Mouse (Mus musculus) left cerebral cortex, postnatal 14 days (tissue): Measurements from ENCODE around the gene Tnfrsf21. TPM values are rescaled to one million over a fixed set of nuclear protein-coding genes. Genes with fewer than 3 reads are reported as not detected.

ENCODE experiments used
- DNase-seq, 2 experiments: peaks; one replicate each; pipeline ENCODE4 v3.0.0; 2021 to 2022; ENCODE audit warnings: low spot score in 2 of 2, mixed read lengths in 1 of 2
- intact Hi-C: fragments of 180-260 bp; cut with DNase I; formaldehyde crosslinking; loops from one replicate; pipeline ENCODE4 v1.15.1; 2025
- total RNA-seq, 2 experiments: library from RNA; stranded (reverse); gene quantifications; 2 replicates each; pipeline ENCODE4 v1.2.3; 2021

Tnfrsf21 gene
- total RNA-seq, 2 experiments from 2014 or later: 75.4 to 79.0 TPM

DNA sequence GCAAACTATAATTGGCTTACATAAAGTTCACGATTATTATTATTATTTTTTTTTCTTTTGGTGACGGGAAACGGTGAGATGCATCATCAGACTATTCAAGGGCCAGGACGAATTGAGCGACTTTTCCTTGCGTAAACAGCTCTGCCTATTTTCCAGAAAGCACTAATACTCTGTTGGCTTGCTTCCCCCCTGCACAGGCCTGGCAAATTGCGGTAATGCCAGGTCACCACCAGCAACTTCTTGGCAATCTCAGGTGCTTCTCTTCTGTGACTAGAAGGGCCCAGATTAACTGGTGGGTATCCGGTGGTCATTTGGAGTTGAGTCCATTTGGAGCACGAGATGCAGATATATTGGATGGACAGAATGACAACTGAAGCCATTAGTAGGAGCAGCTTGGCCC is 5.7 kb downstream of the Tnfrsf21 start:
- no peak for DNase-seq
- intact Hi-C loops: no loop called here

DNA sequence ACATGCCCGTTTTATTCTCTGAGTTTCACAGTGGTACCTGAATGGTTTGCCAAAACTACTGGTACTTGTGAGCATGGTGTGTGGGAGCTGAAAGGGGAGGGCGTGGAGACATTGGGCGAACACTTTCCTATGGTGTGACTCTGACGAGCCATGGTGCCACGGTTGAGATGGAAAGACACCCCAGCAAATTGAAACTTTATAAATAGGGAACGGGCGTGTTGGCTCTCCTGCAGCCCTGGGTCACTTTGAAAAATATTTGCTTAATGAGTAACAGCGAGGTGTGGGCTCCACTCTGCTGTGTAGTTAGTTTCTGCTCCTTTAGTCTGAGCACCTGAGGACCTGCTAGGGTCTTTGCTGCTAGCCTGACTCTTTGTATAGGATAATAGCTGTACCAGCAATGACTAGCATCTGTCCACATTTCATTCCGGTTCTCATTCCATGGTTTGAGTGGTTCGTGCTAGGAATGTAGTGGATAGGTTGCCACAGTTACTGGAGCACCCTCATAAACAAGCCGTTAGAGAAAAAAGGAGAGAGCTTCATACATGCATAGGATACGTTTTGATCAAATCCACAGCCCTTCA is 7.4 kb downstream of the Tnfrsf21 start:
- intact Hi-C loops: no loop called here
- DNase-seq: no peak

DNA sequence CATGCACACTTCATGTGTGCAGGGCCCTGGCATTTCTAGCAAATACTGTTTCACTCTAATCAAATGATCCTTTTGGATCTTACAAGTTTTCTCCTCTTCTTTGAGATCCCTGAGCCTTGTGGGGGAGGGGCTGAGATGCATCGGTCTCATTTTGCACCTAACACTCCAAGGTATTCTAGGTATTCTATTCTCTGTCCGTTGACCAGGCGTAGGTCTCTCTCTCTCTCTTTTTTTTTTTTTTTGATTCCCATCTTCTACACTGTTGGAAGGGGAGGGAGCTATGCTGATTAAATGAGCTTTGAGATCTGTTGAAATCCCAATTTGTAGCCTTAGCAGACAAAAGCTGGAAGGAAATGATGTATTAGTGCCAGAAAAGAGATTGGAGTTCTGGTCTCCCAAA is 8.2 kb downstream of the Tnfrsf21 start:
- intact Hi-C loops: no loop called here
- no peak for DNase-seq

DNA sequence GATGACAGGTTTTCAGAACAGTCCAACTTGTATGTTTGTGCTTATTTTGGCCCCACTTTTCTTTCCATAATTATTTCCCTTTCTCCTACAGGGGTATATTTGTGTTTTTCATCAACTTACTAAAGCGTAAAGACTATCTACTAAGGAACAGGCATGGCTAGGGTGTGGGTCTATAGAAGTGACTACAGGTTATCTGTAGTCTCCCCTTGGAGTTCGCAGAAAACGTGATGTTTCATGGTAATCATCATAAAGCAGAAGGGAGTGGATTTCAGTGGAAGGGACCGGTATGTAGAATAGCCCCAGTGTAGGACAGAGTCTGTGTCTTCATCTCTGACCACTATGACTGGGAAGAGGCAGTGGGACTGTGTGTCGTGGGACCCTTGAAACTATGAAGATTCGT is 8.7 kb downstream of the Tnfrsf21 start:
- intact Hi-C loops: no loop called here
- no peak for DNase-seq

DNA sequence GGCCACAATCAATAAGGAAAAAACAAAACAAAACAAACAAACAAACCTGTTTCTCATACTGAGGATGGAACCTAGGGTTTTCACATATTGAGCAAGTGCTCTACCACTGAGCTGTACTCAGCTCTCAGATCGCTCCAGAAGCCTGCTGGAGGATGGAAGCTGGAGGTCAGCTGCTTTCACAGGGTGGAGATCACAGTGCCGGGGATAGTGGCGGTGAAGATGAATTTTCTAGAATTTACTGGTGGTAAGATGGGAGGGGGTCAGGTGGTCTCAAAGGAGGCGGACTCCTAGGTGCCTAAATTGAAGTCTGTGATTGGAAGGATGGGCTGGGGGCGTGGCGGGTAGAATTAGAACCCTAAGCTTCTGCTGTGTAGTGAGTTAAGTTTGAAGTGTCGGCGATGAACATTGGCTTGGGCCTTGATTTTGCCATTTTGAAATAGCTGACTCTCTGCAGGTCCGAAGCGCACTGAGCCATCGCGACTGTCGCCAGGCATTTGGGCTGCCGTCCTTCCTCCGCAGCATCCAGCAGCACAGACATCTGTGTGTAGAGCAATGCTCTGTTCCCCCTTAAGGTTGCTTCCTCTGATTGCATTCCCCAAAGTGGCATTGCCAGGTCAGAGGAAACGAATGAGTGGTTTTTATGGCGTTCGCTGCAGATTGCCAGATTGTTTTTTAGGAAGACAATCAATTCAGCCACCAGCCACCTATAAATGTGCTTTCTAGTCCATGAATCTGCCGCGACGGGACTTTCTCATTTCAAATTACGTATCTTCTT is 9.7 kb downstream of the Tnfrsf21 start:
- intact Hi-C loops: no loop called here
- no peak for DNase-seq

DNA sequence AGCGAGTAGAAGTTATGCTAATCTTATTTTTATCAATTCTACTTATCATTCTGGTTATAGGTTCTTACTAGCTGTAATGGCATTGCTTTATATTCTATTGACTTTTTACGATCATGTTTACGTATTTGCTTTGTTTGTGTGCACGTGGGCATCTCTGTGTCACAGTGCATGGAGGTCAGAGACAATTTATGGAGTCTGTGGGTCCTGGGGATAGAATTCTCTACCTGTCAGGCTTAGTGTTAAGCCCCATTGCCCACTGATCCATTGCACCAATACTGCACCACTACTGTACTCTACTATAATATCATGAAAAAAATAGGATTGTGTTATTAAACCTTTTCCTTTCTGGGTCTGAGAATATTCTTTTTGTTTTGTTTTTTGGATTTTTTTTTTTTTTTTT is 10.4 kb downstream of the Tnfrsf21 start:
- DNase-seq: no peak
- intact Hi-C loops: no loop called here

DNA sequence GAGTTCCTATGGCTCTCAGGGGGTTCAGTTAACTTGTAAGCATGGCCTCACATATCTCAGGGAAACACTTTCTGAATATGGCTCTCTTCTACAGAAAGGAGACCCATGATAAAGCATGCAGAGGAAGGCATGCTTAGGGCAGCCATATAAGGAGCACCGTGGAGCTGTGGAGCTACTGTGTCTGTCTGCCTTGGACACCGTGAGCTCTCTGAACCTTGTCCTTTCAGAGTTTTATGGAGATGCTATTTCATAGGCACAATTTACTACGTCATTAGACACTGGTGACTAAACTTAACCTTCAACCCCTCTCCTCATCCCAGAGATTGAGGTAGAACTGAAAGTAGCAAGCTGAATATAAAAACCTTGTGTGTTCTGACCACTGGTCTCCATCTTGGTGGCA is 13.2 kb downstream of the Tnfrsf21 start:
- DNase-seq: no peak
- intact Hi-C loops: no loop called here

DNA sequence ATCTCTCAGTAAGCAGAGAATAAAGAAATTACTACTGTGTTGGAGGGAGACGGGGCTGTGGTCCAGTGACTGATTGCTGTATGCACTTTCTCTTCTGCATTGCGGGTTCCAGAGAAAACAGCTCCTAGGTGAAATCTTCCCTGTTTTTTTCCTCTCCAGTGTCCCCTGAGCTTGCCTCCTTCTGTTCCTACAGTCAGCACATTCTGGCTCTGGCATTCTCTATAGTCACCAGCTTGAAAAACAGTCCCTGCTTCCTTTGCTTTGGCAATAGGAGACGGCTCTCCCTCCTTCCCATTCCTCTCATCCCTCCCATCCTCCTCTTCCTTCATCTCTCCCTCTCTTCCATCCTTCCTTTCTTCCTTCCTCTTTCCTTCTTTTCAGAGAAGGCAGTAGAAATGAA is 13.9 kb downstream of the Tnfrsf21 start:
- DNase-seq: peak in 1 of 2 experiments; percentile 31
- intact Hi-C loops: no loop called here

DNA sequence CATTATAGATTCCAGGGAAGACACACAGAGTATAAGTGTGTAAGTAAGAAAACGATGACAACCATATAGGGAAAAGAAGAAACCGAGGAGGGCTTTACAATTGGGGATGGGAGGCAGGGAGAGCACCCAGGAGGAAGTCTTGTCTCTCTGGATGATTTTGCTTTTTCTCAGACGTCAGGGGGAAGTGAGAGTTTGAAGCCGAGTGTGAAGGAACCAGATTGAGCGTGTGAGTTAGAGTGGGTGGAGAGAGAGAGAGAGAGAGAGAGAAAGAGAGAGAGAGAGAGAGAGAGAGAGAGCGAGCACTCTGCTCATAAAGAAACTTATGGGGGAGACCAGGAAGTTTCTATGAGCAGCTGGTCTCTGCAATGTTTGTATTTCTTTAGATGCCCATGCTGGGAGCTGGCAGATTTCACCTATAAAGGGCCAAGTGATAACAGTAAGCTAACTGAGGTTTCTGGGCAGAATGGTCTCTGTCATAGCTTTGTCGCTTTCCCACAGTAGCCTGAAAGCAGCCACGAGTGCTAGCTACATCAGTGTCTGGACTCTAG is 16.2 kb downstream of the Tnfrsf21 start:
- intact Hi-C loops: no loop called here
- DNase-seq: peak; percentile 54 to 67

DNA sequence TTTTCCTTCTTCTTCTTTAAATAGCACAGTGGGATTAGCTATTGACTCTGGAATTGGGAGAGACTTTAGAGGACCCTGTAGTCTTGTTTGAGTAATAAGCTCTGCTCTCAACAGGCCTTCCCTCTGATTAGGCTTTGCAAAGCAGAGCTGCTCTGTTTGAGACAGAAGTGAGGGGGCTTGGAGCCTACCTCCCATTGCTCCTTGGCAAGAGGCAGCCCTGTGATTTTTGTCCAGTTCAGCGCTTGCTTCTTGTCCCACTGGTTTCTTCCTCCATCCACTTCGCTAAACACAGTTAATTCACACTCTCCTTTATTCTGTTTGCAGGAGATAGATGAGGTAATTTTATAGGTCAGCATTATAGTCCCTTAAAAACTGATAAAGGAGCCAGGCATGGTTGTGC is 19.0 kb downstream of the Tnfrsf21 start:
- no peak for DNase-seq
- intact Hi-C loops: no loop called here

DNA sequence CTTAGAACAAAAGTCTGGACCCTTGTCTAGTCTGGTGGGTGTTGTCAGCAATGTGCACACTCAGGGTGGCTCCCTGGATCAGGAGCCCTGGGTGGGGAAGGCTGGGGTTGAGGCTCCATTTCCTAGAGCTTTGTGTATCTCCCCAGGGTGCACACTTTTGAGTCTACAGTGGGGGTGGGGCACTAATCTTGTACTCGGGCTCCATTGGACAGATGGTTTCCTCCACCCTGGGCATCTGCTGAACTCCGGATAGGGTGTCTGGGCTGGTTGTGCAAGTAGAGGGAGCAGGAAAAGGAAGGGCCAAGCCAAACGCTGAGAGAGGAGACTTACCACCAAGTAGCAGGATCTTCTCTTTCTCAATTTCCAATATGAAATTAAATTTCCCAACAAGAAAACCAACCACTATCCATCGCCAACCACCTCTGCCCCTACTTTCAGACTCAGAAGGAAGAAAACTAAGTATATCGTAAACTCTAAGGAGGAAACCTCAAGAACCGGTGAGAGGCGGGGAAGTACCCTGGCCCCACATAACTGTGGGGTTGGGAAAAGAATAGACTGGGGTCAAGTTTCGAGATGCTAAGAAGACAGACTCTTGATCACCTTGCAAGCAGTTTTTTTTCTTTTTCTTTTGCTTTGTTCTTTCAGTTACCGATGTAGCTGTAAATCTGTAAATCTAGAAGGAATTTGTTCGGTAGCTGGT is 19.9 kb downstream of the Tnfrsf21 start:
- intact Hi-C loops: no loop called here
- peak in 1 of 2 experiments; percentile 22 for DNase-seq

DNA sequence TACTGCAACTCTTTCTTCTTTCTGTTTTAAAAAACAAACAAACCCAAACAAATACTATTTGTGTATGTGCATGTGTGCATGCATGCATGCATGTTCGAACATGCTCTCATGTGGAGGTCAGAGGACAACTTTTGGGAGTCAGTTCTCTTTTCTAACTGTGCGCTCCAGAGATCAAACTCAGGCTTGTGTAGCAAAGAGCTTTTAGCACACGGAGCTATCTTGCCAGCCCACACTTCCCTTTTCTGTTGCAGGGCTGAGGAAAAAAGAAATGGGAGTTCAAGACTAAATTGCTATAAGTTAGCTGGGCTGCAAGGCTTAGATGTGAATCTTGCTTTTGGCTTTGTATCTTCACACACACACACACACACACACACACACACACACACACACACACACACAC is 24.2 kb downstream of the Tnfrsf21 start:
- no peak for DNase-seq
- intact Hi-C loops: no loop called here

DNA sequence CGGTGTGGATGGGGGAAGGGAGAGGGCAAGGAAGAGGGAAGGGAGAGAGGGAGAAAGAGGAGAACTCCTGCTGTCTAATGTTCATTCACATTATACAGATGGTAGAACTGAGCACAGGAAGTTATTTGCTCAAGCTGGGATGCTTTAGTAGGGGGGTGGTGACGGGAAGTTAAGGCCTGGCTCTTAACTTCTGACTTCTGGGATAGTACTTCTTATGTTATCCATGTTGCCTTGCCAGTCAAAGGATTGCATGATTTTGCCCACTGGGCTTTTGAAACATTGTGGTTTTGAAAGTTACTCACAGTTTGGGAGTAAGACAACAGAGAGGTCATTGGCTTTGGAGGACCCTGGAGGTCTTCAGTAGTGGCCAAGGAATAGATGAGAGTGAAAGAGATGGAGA is 34.3 kb downstream of the Tnfrsf21 start:
- no peak for DNase-seq
- intact Hi-C loops: no loop called here

DNA sequence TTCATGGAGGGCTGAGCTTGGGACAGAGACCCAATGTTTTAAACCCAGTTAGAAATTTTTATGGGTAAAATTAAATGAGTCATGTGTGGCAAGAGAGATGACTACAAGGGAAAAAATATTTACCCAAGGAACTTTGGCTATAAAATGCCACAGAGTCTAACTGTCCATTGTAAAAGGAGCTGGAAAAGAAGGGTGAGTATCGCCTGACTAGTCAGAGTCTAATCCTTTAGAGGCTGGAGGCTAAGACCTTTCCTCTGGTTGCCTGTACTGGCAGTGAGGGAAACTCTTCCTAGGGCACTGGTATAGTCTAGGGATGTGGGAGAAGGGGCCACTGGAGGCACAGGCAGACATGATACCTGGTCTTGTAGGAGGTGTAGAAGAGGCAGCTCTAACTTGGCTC is 36.4 kb downstream of the Tnfrsf21 start:
- intact Hi-C loops: no loop called here
- no peak for DNase-seq

DNA sequence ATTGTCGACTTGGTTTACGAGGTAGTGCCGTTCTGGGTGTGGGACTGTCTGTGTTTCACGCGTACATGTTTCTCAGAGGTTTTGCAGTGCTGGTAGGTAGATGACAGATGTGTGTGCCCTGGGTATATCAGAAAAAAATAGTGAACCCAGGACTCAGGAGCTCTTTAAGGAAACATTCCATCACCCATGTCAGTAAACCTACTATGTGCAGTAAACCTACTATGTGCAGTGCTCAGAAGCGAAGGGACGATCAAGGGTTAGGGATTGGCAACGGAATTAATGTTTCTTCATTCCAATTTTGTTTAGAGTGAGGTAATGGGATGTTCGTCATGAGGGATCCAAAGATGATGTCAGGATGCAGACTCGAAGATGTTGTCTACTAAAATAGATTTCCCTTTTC is 37.6 kb downstream of the Tnfrsf21 start:
- DNase-seq: no peak
- intact Hi-C loops: no loop called here

DNA sequence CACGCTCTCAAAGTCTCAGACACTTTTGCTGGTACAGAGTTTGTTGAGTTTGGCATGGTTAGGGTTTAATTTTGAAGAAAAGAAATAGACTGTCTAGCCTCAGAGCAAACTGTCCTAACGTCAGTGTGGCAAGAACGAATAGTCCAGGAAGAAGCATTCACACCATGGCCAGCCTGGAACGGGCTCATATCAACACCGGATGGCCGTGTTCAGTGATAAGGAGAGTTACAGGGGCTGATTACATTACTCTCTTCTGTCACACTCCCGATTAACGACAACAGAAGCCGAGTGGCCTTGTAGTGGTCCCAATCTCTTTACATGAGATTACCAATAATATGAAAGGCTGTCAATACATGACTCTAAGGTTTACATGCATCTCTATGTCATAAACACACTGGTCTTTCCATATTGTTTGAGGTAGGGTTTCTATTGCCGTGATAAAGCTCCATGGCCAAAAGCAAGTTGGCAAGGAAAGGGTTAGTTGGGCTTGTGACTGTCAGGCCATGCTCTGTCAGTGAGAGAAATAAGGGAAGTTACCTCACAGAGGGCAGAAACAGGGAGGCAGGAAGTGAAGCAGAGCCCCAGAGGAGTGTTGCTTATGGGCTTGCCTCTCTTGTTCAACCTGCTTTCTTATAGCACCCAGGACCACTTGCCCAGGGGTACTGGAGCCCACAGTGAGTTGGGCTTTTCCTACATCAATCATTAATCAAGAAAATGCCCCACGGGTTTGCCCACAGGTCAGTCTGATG is 42.1 kb downstream of the Tnfrsf21 start:
- intact Hi-C loops: no loop called here
- DNase-seq: no peak

DNA sequence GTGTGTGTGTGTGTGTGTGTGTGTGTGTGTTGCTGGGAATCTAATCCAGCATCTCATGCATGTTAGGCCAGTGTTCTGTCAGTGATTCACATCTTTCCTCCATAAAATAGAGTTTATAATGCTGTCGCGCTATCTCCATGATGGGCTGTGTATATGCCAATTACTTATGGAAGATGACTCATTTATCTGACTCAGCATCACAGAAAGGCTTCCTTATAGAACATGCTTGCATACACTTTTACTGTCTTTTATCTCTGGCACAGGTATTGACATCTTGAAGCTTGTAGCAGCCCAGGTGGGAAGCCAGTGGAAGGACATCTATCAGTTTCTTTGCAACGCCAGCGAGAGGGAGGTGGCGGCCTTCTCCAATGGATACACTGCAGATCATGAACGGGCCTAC is 48.4 kb downstream of the Tnfrsf21 start:
- intact Hi-C loops: no loop called here
- no peak for DNase-seq

DNA sequence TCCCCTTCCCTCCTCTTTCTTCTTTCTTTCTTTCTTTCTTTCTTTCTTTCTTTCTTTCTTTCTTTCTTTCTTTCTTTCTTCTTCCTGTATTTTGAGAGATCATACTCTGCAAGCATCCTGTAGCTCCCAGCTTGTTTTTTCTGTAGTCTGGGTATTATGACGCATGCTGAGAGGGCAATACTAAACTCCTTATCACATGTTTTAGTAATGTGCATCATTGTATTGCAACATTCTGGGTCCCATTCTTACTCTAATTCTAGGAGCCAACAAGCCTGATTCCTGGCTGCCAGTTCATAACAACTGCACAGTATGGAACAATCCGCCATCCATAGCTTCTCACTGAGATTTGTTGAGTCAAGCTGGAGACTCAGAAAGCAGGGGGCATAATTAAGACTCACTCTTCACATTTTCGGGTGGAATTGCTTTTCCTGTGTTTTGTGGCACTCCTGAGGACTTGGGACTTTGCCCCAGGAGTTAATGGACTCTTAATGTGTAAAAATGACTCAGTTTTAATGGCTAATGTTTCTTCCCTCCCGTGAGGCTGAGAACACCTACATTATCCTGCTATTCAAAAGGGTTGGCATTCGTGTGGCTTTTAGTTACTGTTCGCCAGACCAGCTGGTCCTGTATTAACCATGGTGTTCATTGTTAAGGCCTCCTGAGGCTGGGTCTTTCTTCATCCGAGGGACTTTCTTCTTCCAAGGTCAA is 52.6 kb downstream of the Tnfrsf21 start:
- intact Hi-C loops: no loop called here
- DNase-seq: no peak

DNA sequence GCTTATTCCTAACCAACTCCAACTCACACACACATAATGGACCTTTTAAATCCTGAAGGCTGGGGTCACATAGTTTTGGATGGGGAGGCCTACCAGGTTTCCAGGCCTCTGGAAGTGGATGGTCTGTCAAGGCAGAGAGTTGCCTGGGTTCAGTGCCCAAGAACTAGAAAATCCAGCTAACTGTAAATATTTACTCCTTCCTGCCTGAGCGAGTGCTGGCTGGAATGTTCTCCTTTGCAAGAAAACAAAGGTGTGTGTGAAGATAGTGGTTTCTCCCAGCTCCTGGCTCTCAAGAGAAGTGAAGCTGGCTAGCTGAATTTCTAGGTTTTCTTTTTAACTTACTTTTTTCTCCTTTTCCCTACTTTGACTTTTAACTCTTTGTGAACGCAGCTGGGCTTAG is 54.6 kb downstream of the Tnfrsf21 start:
- DNase-seq: no peak
- intact Hi-C loops: no loop called here
